Mouse (Mus musculus): ENCODE measurements around the gene Tmem160.

Tmem160 gene

GRCm38 (mm10) chr7:16452587-16453073 lies at the start of gene Tmem160:
Gene Tmem160 (plus strand): TSS chr7:16452779.
- WGBS: 1% methylated on average over 30 of the region's 30 CpGs

- WGBS: 18% methylated on average over 21 of the region's 21 CpGs
Observed at GRCm38 (mm10) chr7:16402968-16403948, 49.3 kb upstream of the Tmem160 start.

DNA sequence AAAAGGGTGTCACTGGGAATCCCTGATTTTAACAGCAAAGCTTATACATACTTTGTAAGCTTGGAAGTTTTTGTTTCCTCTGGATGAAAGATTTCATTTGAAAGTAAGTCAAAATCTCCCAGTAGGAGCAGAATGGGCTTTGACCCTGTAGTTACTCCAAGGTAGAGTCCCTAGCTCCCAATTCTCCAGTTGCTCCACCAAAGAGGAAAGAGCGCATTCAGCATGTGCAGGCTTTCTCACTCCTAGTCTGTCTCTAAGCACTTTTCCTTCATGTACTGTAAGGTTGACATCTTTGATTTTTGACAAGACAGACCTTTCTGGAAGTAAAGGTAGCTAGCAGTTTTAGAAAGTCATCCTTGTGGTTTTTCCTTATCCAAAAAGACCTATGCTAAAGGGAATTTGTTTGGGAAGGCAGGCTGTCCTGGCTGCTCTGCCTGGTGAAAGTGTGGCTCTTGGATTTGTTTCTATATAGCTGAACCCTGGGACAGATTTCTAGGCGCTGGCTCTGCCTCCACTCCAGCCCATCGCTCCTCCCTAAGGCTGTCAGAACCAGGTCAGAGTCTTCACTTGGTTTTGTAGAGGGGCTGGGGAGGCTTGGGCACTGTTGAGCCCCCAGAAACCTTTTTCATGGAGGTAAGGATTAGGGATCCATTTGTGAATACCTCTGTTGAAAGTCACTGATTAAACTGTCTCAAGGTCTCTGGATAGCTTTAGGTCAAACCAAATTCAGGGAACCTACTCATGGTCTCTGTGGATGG lies 48.1 kb upstream of the Tmem160 start:
- 64% methylated on average over 3 of the region's 3 CpGs for WGBS

GRCm38 (mm10) chr7:16405073-16405455 lies 47.5 kb upstream of the Tmem160 start:
- WGBS: 16% methylated on average over 2 of the region's 2 CpGs

DNA sequence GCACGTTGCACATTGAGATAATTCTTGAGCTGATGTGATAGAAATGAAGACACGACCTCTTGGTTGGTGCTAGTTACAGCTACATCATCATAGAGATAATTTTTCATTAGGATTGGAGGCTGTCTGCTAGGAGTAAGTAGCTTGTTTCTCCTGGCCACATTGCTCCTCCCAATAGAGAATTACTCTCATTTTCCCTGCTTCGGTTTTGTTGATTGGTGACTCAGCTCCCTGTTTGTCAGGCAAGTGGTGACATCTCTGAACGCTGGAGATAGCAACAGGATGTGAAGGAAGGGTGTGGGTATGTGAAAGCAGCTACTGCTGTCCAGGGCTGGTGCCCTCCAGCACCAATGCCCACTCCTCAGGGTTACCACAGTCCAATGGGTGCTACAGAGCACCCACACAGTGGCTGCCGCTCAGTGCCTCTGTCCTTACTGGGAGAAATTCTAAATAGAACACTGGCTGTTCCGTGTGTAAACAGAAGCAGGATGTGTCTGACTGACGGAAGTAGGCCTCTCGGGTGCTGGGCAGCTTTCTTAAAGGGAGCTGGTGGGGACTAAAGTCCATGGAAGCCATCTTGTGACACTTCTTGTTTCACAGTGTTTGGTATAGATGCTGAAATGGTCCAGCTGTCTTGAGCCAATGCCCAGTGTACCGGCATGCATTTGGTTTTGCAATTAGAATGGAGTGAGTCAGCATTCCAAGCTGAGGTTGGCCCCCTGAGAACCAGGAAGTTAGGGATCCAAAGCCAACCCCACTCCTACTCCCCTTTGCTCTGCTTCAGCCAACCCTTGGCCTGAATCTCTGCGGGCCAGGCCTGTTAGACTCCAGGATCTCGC lies 46.8 kb upstream of the Tmem160 start:
- WGBS: 20% methylated on average over 11 of the region's 11 CpGs

DNA sequence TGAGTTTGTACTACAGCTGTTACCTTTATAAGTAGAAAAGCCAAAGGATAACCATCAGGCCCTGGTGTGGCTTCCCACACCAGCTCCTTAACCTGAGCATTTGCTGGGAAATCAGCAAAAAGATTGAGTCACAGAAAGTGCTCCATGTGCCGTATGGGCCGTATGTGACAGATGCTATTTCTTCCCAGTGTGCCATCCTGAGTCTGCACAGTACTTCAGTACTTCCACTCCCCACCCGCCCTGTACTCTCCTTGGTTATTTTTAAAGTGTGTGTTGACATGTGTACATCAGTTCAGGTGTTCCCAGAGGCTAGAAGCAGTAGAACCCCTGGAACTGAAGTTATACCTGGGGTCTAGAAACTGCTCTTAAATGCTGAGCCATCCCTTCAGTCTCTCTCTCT lies 45.6 kb upstream of the Tmem160 start:
- 63% methylated on average over 3 of the region's 3 CpGs for WGBS

GRCm38 (mm10) chr7:16411100-16411499 lies 41.5 kb upstream of the Tmem160 start:
- WGBS: 89% methylated on average over 5 of the region's 5 CpGs

DNA sequence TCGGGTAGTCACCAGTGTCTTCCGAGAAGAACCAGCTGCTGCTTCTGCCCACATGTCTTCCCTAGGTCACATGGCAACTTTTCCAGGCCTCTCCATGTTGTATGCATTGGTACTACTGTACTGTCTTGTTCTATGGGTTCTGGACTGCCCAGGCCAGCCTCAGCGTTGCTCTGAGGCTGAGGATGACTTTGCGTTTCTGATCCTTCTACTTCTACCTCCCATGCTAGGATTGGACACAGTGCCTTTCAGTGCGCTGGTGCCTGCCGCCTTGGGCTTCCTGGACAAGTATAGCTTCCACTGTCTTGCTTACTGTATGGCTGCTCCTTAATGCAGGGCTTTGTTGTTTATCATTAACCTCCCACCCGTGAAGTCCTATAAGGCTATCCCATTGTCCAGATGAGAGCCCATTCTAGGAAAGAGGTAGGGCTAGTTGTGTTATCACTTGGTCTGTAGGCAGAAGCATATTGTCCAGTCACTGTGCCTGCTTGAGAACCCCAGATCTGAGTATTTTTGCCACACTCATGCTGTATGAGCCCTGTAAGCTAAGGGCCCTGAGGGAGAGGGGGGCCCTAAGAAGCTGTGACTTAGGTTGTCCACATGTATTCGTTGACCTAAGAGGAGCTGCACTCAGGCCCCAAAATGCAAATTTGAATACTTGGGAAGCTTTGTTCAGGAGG lies 40.2 kb upstream of the Tmem160 start:
- WGBS: 76% methylated on average over 8 of the region's 8 CpGs

GRCm38 (mm10) chr7:16412930-16413329 lies 39.6 kb upstream of the Tmem160 start:
- 73% methylated on average over 2 of the region's 2 CpGs for WGBS

DNA sequence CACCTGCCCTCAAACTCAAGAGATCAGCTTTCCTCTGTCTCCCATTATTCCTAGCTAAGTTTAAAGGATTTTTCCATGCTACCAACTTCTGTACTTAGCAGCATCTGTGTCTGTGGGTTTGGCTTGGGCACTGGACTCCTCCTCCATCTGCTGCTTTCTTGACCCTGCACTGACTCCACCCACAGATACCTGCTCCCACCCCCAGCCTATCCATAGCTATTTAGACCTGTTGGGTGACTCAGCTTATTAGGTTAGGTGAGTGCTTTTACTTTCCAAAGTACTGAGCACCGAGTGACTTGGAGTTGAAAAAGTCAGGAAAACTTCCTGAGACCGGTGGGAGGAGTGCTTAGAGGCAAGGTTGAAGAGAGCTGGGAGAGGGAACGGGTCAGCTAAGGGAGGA lies 37.2 kb upstream of the Tmem160 start:
- 88% methylated on average over 3 of the region's 3 CpGs for WGBS

DNA sequence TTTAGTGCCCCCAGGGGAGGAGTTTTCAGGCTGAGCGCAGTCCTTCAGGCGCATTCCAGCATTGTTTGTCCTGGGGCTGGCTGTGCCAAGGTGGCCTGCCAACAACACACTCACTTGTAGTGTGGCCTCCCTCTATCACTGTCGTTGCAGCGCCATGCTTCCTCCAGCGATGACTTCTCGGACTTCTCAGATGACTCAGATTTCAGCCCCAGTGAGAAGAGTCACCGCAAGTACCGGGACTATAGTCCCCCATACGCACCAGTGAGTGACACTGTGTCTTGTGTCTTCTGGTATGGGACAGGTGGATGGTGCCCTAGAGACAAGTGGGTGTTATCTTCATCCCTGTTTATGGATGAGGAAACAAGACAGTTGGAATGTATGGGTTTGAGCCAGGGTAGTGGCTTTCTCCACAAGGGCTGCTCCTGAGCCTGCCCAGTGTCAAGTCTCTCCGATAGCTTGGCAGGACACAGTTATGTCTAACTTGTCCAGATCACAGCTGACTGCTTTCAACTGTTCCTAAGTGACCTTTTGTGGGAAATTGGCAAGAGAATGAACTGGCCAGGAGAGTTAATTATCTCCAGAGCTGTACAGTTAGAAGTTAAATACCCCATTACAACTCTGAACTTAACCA lies 35.3 kb upstream of the Tmem160 start:
- 68% methylated on average over 10 of the region's 10 CpGs for WGBS

DNA sequence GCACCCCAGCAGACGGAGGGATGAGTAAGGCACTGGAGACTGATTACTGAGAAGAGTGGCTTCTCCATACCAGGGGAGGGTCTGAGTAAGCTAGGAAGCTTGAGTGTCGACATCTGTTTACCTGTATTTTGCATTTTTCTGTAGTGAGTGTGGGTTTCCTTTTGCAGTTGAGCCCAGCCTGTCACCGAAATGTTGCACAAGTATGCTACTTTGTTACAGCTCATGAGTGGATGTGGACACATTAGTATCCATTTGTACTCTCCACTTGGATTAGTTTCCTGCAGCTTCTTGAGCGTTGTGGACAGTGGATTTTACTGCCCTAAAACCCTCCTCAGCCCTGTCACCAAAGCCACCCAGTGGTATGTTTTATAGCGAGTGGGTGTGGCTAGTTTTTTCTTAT lies 33.9 kb upstream of the Tmem160 start:
- 89% methylated on average over 5 of the region's 5 CpGs for WGBS

GRCm38 (mm10) chr7:16420493-16421118 lies 32.0 kb upstream of the Tmem160 start:
- WGBS: 94% methylated on average over 8 of the region's 8 CpGs

DNA sequence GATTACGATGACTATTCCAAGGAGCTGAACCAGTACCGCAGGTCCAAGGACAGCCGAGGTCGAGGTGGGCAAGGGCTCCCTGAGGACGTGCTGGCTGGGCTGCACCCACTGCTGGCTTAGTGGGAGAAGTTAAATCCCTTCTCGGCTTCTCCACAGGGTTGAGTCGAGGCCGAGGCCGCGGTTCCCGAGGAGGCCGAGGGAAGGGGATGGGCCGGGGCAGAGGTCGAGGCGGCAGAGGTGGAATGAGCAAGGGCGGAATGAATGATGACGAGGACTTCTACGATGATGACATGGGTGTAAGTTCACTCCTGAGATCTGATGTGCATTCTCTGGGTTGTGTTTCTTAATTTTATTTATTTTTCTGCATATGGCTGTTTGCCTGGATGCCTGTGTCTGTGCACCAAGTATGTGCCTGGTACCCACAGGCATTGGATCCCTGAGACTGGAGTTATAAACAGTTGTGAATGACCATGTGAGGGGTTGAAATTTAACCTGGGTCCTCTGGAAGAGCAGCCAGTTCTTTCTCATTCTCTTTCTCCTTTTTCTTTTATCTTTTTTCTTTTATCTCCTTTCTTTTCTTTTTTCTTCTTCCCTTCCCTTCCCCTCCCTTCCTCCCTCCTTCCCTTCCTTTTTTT lies 30.2 kb upstream of the Tmem160 start:
- WGBS: 92% methylated on average over 18 of the region's 18 CpGs

GRCm38 (mm10) chr7:16423731-16424130 lies 28.8 kb upstream of the Tmem160 start:
- WGBS: 88% methylated on average over 9 of the region's 9 CpGs

DNA sequence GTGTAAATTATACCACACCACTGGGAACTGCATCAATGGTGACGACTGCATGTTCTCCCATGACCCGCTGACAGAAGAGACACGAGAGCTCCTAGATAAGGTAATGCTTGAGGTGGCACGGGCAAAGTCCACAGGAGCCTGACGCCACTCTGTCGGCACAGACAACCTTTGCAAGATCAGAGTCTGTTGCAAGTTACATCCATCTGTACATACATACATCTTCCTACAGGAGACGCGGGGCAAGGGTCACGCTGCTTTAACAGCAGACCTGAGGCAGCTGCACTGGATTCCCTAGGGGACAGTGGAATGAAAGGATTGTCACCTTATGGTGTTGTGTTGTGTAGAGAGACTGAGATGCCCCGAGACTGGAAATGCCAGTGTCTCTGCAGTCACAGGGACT lies 26.9 kb upstream of the Tmem160 start:
- WGBS: 91% methylated on average over 10 of the region's 10 CpGs

DNA sequence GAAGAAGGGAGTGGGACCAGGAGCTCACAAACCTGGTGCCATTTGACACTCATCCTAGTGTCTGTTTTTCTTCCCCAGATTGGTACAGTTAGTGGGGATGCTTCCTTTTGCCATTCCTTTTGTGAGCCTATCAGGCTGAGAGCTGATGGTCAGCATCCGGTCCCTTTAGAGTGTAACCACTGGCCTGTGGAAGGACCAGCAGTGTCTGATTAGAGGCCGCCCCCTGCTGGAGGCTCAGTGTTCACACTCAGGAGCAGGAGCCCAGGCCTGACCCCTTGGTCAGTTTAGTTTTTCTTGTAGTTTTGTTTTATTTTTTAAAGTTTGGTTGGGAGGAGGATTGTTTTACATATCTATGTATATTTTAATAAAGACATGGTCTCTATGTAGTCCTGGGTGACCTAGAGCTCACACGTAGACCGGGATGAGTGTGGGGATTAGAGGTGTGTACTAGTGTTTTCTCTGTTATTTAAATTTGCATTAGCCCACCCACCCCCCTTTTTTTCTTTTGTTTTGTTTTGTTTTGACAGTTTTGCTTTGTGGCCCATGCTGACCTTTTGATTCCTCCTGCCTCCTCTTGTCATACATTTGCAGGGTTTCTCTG lies 26.4 kb upstream of the Tmem160 start:
- WGBS: 55% methylated on average over 4 of the region's 4 CpGs

DNA sequence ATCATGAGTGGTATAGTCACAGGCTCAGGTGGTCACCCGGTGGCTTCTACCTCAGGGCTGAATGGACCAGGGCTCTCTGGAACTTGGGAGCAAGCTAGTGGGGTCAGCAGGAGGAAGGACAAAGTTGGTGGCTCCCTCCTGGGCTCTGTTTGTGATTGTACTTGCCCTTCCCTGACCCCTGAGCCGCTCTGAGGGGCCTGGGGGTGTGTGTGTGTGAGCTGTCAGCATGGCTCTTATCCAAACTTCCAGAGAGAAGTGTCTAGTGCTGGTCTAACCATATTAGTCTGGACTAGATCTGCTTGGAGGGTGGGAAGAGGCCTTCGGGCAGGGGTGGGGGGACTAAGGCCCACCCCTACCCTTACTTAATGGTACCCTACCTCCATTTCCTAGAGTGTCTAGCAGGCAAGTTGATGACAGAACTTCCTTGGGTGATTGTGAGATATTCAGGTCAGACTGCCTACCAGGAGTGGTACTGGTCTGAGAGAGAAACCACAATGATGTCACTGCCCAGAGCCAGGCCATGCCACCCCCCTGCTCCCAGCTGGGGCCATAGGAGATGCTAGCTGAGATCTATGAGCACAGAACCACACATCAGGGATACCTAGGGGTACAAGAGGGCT lies 19.1 kb upstream of the Tmem160 start:
- 81% methylated on average over 3 of the region's 3 CpGs for WGBS

- 87% methylated on average over 9 of the region's 9 CpGs for WGBS
Observed at GRCm38 (mm10) chr7:16435088-16435487, 17.5 kb upstream of the Tmem160 start.

Measured in cerebral cortex, adult 2 months (tissue).